Mouse (Mus musculus): ENCODE results near the gene Majin. TPM values are rescaled to one million over a fixed set of nuclear protein-coding genes. Genes with fewer than 3 reads are reported as not detected.

The Majin gene
- total RNA-seq (2017), result not detected in 3 replicates

- no peak for ATAC-seq (replicated peaks; ENCODE audit: insufficient number of reproducible peaks, low FRiP score, low TSS enrichment, poor library complexity, severe bottlenecking)
These were observed at the start of gene Majin for GRCm38 (mm10) chr19:6184131-6184530. Gene Majin, plus strand, starts transcription at chr19:6184388.

- ATAC-seq (replicated peaks; ENCODE audit: insufficient number of reproducible peaks, low FRiP score, low TSS enrichment, poor library complexity, severe bottlenecking), result no peak
These were observed 47.8 kb upstream of the Majin start for GRCm38 (mm10) chr19:6136397-6136796.

GRCm38 (mm10) chr19:6139701-6140100 is 44.5 kb upstream of the Majin start:
- no peak for ATAC-seq (replicated peaks; ENCODE audit: insufficient number of reproducible peaks, low FRiP score, low TSS enrichment, poor library complexity, severe bottlenecking)

- ATAC-seq (replicated peaks; ENCODE audit: insufficient number of reproducible peaks, low FRiP score, low TSS enrichment, poor library complexity, severe bottlenecking), result no peak
These were observed 43.9 kb upstream of the Majin start for GRCm38 (mm10) chr19:6140374-6140677.

GRCm38 (mm10) chr19:6140678-6141393 is 43.4 kb upstream of the Majin start, which contains the start of gene Batf2:
Gene Batf2, plus strand, starts transcription at chr19:6140983.
- peak; percentile 80 for ATAC-seq (replicated peaks; ENCODE audit: insufficient number of reproducible peaks, low FRiP score, low TSS enrichment, poor library complexity, severe bottlenecking)

- ATAC-seq (replicated peaks; ENCODE audit: insufficient number of reproducible peaks, low FRiP score, low TSS enrichment, poor library complexity, severe bottlenecking), result peak; percentile 68
These were observed 42.8 kb upstream of the Majin start, which contains the start of gene Arl2 for GRCm38 (mm10) chr19:6141394-6141749. Gene Arl2, minus strand, starts transcription at chr19:6141548.

DNA sequence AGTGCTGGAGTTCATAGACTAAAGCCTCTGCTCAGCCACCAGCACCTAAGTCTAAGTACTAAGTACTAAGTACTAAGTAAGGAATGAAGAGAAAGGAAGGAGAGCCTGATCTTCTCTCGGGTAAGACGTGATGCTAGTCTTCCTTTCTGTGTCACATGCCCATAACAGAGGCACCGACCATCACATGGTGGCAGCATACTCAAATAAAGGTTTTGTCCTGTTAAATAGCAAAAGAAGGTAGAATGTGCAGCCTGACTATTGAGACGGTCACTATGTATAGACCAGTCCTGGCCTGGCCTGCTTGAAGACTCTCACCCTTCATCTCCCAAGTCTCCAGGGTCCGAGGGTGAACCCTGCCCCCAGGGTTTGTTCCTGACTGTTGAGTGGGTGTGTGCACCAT is 39.3 kb upstream of the Majin start:
- no peak for ATAC-seq (replicated peaks; ENCODE audit: insufficient number of reproducible peaks, low FRiP score, low TSS enrichment, poor library complexity, severe bottlenecking)

DNA sequence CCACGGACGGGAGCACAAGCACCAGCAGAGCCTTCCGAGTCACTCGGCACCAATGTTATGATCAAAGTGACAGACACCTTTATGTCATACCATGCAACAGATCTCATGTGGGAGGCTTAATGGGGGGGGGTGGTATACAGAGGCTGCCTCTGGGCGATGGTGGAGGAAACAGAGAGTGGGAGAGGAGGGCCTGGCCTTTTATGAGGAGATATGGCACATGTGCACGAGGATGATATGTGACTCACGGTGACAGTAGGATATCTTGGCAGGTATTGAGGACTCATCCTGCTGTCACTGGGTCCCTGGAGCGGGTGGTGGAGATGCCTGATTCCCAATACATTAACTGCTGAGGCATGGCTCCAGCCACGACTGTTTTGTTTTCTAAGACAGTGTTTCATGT is 29.0 kb upstream of the Majin start:
- no peak for ATAC-seq (replicated peaks; ENCODE audit: insufficient number of reproducible peaks, low FRiP score, low TSS enrichment, poor library complexity, severe bottlenecking)

GRCm38 (mm10) chr19:6156372-6156771 is 27.8 kb upstream of the Majin start:
- ATAC-seq (replicated peaks; ENCODE audit: insufficient number of reproducible peaks, low FRiP score, low TSS enrichment, poor library complexity, severe bottlenecking), result no peak

DNA sequence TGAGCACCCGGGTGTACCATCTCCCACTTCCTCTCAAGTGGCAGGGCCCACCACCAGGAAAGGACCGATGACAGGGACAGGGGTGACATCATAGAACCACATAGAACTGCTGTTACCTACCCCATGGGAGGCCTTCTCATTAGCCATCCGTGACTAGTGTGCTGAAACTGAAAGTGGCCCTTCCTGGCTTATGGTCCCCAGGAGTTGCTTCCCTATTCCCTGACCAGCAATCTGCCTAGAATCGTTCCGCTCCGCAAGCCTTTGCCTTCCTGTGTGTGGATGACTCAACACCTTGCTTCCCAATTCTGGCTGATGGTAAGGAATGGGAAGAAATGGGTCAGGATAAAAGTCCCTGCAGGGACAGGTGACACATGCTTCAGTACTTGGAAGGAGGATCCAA is 27.0 kb upstream of the Majin start:
- peak; percentile 49 for ATAC-seq (replicated peaks; ENCODE audit: insufficient number of reproducible peaks, low FRiP score, low TSS enrichment, poor library complexity, severe bottlenecking)

DNA sequence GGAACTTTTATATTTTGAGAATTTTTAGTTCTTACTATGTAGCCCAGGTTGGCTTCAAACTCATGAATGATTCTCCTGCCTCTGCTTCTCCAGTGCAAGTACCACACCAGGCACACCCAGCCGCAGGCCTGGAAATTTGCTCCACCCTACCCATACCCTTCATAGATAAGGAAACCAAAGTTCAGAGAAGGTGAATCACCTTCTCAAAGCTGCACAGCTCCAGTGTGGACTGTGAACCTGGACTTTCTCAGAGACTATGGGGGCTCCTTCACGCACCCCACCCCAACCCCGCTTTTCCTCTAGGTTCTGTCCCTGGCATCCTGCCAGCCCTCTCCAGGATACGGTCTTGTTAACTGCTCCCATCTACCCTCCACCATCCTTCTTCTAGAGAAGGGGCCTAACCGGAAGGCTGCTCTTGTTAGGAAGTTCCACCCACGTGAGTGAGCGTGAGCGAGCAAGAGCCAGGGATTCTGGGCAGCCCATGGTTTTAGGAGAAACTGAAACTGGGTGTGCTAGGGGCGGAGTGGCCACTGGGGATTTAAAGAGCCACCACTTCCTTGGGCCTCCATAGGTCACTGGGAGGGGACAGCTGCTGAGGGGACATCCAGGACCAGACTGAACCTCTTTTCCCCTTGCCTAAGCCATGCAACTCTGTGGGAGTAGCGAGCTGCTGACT is 20.2 kb upstream of the Majin start:
- ATAC-seq (replicated peaks; ENCODE audit: insufficient number of reproducible peaks, low FRiP score, low TSS enrichment, poor library complexity, severe bottlenecking), result peak; percentile 49

GRCm38 (mm10) chr19:6166750-6167149 is 17.4 kb upstream of the Majin start:
- no peak for ATAC-seq (replicated peaks; ENCODE audit: insufficient number of reproducible peaks, low FRiP score, low TSS enrichment, poor library complexity, severe bottlenecking)

- no peak for ATAC-seq (replicated peaks; ENCODE audit: insufficient number of reproducible peaks, low FRiP score, low TSS enrichment, poor library complexity, severe bottlenecking)
These were observed 13.0 kb upstream of the Majin start for GRCm38 (mm10) chr19:6171215-6171614.

- no peak for ATAC-seq (replicated peaks; ENCODE audit: insufficient number of reproducible peaks, low FRiP score, low TSS enrichment, poor library complexity, severe bottlenecking)
These were observed 9.4 kb upstream of the Majin start for GRCm38 (mm10) chr19:6174771-6175170.

DNA sequence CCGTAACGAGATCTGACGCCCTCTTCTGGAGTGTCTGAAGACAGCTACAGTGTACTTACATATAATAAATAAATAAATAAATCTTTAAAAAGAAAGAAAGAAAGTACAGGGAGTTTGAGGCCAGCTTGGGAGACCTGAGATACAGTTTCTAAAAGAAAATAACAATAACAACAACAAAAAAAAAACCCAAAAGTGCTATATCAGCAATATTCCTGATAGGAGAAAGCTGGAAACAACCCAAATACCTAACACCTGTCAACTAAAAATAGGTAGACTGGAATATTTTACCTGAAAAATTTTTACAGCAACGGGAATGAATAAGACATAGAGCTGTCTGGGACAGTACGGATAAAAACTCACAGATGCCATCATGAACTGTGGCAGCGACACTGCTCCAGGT is 5.4 kb upstream of the Majin start:
- ATAC-seq (replicated peaks; ENCODE audit: insufficient number of reproducible peaks, low FRiP score, low TSS enrichment, poor library complexity, severe bottlenecking), result no peak

DNA sequence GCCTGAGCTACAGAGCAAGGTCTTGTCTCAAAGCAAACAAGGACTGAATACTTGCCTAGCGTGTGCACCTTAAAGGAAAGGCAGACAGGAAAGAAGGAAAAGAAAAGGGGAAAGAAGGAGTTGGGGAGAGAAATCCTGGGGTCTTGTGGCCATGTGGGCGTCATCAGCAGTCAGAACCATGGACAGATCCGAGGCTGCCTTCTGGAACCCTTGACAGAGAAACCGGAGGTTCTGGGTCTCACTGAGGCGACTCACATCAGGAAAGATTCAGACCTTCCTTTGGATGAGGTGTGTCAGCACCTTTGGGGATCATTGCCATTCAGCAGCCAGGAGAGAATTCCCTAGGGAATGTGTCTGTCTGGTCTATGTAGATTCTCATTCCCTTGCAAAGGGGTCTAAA is 2.6 kb upstream of the Majin start:
- ATAC-seq (replicated peaks; ENCODE audit: insufficient number of reproducible peaks, low FRiP score, low TSS enrichment, poor library complexity, severe bottlenecking), result no peak

DNA sequence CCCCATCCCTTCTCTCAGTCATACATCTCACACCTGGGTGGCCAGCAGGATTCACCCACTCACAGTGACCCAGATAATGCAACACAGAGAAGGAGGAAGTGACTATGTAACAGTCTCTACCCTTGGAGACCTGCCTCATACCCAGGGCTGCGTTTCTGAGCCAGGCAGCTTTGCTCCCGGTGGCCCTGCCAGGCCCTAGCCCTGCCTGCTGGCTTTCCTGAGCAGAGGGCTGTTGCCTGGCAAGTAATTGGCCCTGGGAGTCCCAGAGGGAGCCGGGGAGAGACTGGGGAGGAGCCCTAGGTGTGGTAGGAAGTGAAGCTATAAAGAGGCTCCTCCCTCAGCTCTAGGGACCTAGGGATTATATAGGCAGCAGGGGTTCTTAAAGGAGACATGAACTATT is 1.7 kb upstream of the Majin start:
- peak; percentile 27; the same call in 1 of the 2 replicates for ATAC-seq (replicated peaks; ENCODE audit: insufficient number of reproducible peaks, low FRiP score, low TSS enrichment, poor library complexity, severe bottlenecking)

- no peak for ATAC-seq (replicated peaks; ENCODE audit: insufficient number of reproducible peaks, low FRiP score, low TSS enrichment, poor library complexity, severe bottlenecking)
These were observed 20.1 kb downstream of the Majin start for GRCm38 (mm10) chr19:6204265-6204664.

- ATAC-seq (replicated peaks; ENCODE audit: insufficient number of reproducible peaks, low FRiP score, low TSS enrichment, poor library complexity, severe bottlenecking), result no peak
These were observed 22.5 kb downstream of the Majin start for GRCm38 (mm10) chr19:6206716-6207115.

DNA sequence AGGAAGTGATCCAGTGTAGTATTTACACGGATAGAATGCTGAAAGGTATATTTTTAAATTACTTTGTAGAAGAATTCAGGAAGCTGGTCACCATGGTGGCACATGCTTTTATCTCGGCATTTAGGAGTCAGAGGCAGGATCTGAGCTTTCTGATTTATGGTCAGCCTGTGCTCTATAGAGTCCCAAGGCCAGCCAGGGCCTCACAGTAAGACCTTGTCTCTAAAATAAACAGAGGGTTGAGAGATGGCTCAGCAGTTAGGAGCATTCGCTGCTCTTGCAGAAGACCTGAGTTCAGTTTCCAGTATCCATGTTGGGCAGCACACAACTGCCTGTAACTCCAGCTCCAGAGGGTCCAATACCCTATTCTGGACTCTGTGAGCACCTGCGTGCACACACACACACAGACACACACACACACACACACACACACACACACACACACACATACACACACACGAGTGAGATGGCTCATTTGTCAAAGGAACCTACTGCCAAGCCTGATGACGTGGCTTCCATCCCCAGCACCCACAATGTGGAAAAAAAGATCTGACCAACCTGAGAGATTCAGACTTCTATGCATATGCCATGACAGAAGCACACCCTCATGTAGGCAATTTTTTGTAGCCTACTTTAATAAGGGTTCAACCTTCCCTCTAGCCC is 32.0 kb downstream of the Majin start:
- ATAC-seq (replicated peaks; ENCODE audit: insufficient number of reproducible peaks, low FRiP score, low TSS enrichment, poor library complexity, severe bottlenecking), result no peak
